11 mouse cellular contexts compared by ENCODE assay signal in the genomic region with DNA sequence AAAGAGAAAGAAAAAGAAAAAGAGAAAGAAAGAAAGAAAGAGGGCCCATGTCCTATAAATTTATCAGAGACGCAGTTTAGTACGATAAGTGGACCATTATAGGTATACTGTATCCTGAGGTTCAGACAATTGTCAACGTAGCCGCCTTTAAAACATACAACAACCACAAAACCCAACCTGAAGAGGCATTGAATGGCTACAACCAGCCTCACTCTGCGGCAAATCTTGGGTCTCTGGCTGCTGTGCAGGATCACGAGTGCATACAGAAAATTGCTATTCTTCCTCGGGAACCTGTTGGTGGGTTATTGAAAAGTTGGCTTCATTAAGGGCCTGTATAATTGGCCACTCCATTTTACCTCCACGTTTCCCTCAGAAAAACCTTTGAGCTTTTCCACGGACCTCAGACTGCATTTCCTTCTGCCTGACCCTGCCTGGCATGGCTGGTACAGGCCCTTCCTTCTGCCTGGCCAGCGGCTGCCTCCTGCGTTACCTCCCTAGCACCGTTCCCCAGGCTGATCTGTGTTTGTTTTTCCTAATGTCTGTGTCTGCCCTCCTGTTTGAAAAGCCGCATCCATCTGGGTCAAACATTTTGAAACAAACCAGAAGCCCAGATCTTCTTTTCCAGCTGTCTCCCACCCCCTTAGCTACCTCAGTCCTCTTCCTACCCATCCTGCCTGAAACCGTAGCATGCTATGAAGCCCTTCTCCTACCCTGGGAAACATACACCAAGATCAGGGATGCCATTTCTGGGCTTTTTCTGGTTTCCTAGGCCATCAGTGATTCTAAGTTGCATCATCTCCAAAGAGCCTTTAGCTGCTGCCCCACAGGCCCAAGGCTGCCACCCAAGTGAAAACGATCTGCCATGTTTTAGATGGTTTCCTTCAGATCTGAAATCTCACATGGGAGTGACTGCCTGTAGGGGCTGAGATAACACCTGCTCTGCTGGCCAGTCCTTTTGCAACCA. TPM values are rescaled to one million over a fixed set of nuclear protein-coding genes. Genes with fewer than 3 reads are reported as not detected.
A peak's percentile ranks its signal among the peaks of the same experiment; 100 is the strongest.
DNase-seq lines count a peak whose midpoint lies in the region; ATAC-seq and TF ChIP-seq lines count a peak whose summit lies in the region.
"Had no signal": no experiment of that assay in that cellular context is flagged by ENCODE, and none has a peak within 500 bp of the region (broad histone marks: within the 10 kb centered on the region; RNA-seq: fewer than 3 reads in every experiment).

No protein-coding gene starts in this region.

- no peak for TF ChIP-seq CTCF in layer of hippocampus, adult 2 months (conservative IDR thresholded peaks at IDR 0.05)

- WGBS in hindbrain, embryonic 10.5 days: 79% methylated on average over 15 of the region's 15 CpGs
- 59% methylated on average over 15 of the region's 15 CpGs for WGBS in limb, embryonic 14.5 days
- WGBS in stomach, embryonic 15.5 days: 63% methylated on average over 15 of the region's 15 CpGs

- no peak for DNase-seq in layer of hippocampus, adult 2 months (ENCODE audit: low spot score in 2 of 2)
- no peak for DNase-seq in layer of hippocampus, adult 9-11 months
- DNase-seq in hindbrain, embryonic 10.5 days (ENCODE audit: low spot score): no peak
- DNase-seq in limb, embryonic 14.5 days (ENCODE audit: low spot score): no peak
- DNase-seq in liver: no peak
- no peak for DNase-seq in kidney, postnatal 36 days
- no peak for DNase-seq in cerebellum, adult 11 months
- DNase-seq: kidney, postnatal 25 days; lung, adult 18-20 months had no signal

- no peaks in the 10 kb centered on the region for H3K36me3 ChIP-seq in hindbrain, embryonic 10.5 days
- H3K36me3 ChIP-seq in limb, embryonic 14.5 days (ENCODE audit: control insufficient read depth, insufficient read depth, low read length): no peaks in the 10 kb centered on the region
- no peaks in the 10 kb centered on the region for H3K36me3 ChIP-seq in stomach, embryonic 15.5 days

- no peak for TF ChIP-seq POLR2A in limb, embryonic 14.5 days (IDR thresholded peaks at IDR 0.05; ENCODE audit: borderline replicate concordance, extremely low read depth, insufficient read depth, insufficient read length)

- H3K27me3 ChIP-seq in hindbrain, embryonic 10.5 days (ENCODE audit: insufficient read depth, poor library complexity, severe bottlenecking): peaks cover 84% of the 10 kb centered on the region
- peaks cover 26% of the 10 kb centered on the region; the same call in 1 of the 2 replicates for H3K27me3 ChIP-seq in limb, embryonic 14.5 days (ENCODE audit: control insufficient read depth, insufficient read depth, low read length)
- peaks cover 24% of the 10 kb centered on the region for H3K27me3 ChIP-seq in stomach, embryonic 15.5 days (replicated peaks)

- no peak for ATAC-seq in limb, embryonic 14.5 days (ENCODE audit: low FRiP score, low read depth)
- ATAC-seq in stomach, embryonic 15.5 days (ENCODE audit: insufficient read depth, low FRiP score, low read depth): no peak

- peak overlapping the region; percentile 79 for H3K4me3 ChIP-seq in layer of hippocampus, adult 2 months
- H3K4me3 ChIP-seq in hindbrain, embryonic 10.5 days: peak overlapping the region; percentile 69
- peak overlapping the region; percentile 80 for H3K4me3 ChIP-seq in limb, embryonic 14.5 days (replicated peaks; ENCODE audit: low read length)
- no peak overlapping the region for H3K4me3 ChIP-seq in stomach, embryonic 15.5 days (replicated peaks)

- peak overlapping the region; percentile 95 for H3K4me2 ChIP-seq in limb, embryonic 14.5 days (replicated peaks; ENCODE audit: low read depth, low read length, severe bottlenecking)
- peak overlapping the region; percentile 23; the same call in 1 of the 2 replicates for H3K4me2 ChIP-seq in stomach, embryonic 15.5 days

- peak overlapping the region; percentile 79; the same call in 1 of the 2 replicates for H3K9ac ChIP-seq in limb, embryonic 14.5 days (ENCODE audit: low read depth, low read length, severe bottlenecking)
- no peak overlapping the region for H3K9ac ChIP-seq in stomach, embryonic 15.5 days

- peak overlapping the region; percentile 97 for H3K27ac ChIP-seq in layer of hippocampus, adult 2 months
- no peak overlapping the region for H3K27ac ChIP-seq in hindbrain, embryonic 10.5 days
- H3K27ac ChIP-seq in limb, embryonic 14.5 days (replicated peaks; ENCODE audit: low read depth, low read length): no peak overlapping the region
- H3K27ac ChIP-seq in stomach, embryonic 15.5 days: no peak overlapping the region

- H3K4me1 ChIP-seq in hindbrain, embryonic 10.5 days (replicated peaks): peaks cover 50% of the 10 kb centered on the region
- H3K4me1 ChIP-seq in limb, embryonic 14.5 days (ENCODE audit: control insufficient read depth, insufficient read depth, low read length): peaks cover 21% of the 10 kb centered on the region
- peaks cover 16% of the 10 kb centered on the region for H3K4me1 ChIP-seq in stomach, embryonic 15.5 days

- no peaks in the 10 kb centered on the region for H3K9me3 ChIP-seq in hindbrain, embryonic 10.5 days
- no peaks in the 10 kb centered on the region for H3K9me3 ChIP-seq in limb, embryonic 14.5 days (ENCODE audit: control insufficient read depth, low read length)
- no peaks in the 10 kb centered on the region for H3K9me3 ChIP-seq in stomach, embryonic 15.5 days

RNA-seq across cellular contexts. Expression of gene Bcl11b, which starts 3.4 kb away (rescaled TPM):
- total RNA-seq in layer of hippocampus, adult 2 months (2021): 100 to 1,000 TPM; 144 to 145 TPM
- 3.0 and 3.3 TPM in 2 replicates for polyA plus RNA-seq in hindbrain, embryonic 10.5 days (2016; fragmentation: Nextera tagmentation; extraction: Ambion mirVana)
- 16.0 and 20.1 TPM in 2 replicates for polyA plus RNA-seq in limb, embryonic 14.5 days (2012; rRNA removed)
- polyA plus RNA-seq in limb, embryonic 14.5 days (2014; fragmentation: Nextera tagmentation; extraction: Ambion mirVana): 26.4 and 26.7 TPM in 2 replicates
- polyA plus RNA-seq in stomach, embryonic 15.5 days (2015; fragmentation: Nextera tagmentation; extraction: Ambion mirVana): 5.3 and 5.7 TPM in 2 replicates
- polyA plus RNA-seq: C2C12 had no signal
